Mouse (Mus musculus) kidney, adult 18-20 months (tissue): ENCODE measurements around the gene Nyap1.

Experiments
- DNase-seq: peaks from one replicate; pipeline ENCODE4 v3.0.0; 2021

Gene Nyap1

DNA sequence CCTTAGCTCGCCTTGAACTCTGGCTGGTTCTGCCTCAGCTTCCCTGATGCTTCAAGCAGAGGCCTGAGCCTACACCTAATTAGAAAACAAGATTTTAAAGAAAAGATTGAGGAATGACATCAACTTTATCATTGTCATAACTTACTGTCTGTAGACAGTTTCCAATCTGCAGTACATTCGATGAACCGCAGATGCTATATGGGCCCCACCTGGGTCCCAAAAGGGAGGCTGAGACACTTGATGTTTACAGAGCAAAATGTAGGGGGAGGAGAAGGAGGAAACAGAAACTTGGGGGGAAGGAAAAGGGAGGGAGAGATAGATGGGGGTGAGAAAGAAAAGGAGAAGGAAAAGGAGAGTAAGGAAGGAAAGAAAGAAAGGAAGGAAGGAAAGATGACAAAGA, 51.4 kb downstream of the Nyap1 start:
- no peak for DNase-seq

DNA sequence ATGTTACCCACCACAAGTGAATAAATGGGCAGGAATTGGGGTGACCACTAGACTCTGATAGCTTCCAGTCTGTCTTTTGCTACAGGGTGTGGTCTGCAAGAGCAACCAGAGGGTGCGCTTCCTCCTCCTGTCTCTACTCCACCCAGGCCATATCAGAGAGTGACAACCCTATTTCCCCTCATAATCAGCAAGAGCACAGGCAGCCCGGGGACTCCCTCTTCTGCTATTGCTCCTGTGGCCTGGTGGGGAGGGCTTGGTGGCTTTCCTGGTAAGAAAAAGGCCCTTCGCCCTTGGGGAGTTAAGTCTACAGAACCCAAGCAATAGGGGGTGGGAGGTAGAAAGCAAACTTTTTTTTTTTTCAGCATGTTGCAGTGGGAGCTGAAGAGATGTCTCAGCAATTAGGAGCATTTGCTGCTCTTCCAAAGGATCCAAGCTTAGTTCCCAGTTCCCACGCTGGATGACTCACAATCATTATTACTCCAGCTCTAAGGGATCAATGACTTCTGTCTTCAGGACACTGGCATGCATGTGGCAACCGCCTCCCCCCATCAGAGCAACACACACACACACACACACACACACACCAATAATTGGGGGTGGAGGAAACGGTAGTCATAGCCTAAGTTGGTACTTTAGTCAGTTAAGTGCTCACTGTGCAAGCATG, 55.1 kb downstream of the Nyap1 start:
- DNase-seq, result no peak

- no peak for DNase-seq
Observed at GRCm38 (mm10) chr5:137685653-137686052, 55.8 kb downstream of the Nyap1 start.

DNA sequence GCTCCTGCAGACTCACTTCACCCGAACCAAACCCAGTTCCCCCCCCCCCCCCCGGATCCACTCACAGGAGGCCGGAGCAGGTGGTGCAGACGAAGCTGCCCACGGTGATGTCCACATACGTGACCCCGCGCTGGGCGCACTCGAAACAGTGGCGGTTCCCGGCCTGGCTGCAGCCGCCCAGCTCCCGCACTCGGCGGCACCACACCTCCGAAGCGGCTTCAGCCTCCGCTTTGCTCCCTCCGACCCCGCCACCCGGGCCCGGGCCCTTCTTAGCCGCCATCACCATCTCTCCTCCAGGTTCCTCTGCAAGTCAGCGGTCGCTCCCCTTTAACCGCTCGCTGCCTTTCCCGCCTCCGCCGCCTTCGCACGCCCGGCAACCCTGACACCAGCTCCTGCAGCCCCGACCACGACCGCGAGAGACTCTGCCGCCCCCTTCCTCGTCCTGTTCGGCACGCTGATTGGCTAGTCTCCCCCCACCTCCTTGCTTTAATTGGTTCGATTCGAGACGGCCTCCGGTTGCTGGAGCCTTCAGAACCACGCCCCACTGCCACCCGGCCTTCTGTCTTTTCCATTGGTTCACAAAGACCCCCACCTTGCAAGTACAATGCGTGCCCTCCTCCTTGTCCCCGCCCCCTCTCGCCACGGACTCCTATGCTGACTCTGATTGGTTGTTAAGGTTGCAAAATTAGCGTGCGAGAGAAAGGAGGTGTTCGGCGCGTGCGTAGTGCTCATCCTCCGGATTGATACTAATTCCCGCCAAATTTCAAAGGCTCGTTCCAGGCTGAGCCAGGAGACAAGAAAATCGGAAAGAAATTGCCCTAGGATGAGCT, 56.9 kb downstream of the Nyap1 start, which contains the start of gene Agfg2:
Agfg2 (minus strand) TSS at position 433 of the 830 bp plus-strand sequence.
- DNase-seq, result peak; percentile 97

DNA sequence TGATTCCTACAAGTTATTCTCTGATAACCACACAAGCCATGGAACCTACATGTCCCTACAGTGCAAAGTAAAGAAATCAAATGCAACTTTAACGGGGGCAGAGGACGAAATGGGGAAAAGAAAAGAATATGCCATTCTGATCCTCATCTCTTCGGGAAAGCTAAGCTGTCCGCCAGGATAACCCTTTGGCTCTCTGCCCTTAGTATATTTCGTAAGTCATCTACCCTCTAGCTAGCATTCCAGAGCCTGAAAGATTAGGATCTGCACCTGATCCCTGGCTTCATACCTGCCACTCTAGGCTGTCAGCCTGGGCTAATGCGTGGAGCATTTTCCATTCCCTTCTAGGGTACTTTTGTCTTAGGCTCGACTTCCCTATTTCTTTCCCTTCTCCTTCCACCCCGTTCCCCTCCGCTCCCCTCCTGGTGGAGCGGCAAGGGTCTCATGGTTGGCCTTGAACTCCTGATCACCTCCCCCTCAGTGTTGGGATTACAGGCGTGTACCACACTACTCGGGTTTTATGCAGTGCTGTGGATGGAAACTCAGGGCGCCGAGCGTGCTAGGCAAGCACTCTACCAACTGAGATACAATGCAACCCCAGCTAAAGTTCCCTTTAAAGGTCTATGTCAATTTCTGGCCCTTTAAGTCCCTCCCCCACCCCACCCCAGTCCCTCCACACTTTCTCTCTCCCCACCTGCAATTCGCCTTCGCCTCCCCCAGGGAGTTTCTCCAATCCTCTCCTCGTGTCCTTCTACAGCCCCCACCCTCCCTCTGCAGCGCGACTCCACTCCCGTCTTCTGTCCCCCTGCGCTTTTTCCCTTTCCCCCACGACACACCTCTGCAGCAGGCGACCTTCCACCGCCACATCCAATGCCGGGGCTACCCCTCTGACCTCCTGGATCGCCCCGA, 57.8 kb downstream of the Nyap1 start:
- peak; percentile 36 for DNase-seq

GRCm38 (mm10) chr5:137682526-137682925, 58.9 kb downstream of the Nyap1 start:
- DNase-seq, result no peak
